In genomic region chr13:40857281-40857818, GRCm38 (mm10) we compare ENCODE assay signal across 25 mouse cellular contexts. TPM values are rescaled to one million over a fixed set of nuclear protein-coding genes. Genes with fewer than 3 reads are reported as not detected.
DNase-seq lines count a peak whose midpoint lies in the region; ATAC-seq and TF ChIP-seq lines count a peak whose summit lies in the region.
"Had no signal": no experiment of that assay in that cellular context is flagged by ENCODE, and none has a peak within 500 bp of the region (broad histone marks: within the 10 kb centered on the region; RNA-seq: fewer than 3 reads in every experiment).

No protein-coding gene starts in this region.

- no peak overlapping the region for H3K4me3 ChIP-seq in liver, adult 2 months (ENCODE audit: insufficient read depth, low read depth, low read length)
- H3K4me3 ChIP-seq in liver, postnatal 0 days (ENCODE audit: low read depth, low read length) = no peak overlapping the region
- no peak overlapping the region for H3K4me3 ChIP-seq in lung, adult 2 months (replicated peaks; ENCODE audit: extremely low read depth, low read depth, low read length)
- H3K4me3 ChIP-seq in brown adipose tissue, adult 24 weeks (ENCODE audit: insufficient read depth, low read depth, low read length) = no peak overlapping the region
- H3K4me3 ChIP-seq: embryonic facial prominence, embryonic 10.5 days; embryonic facial prominence, embryonic 12.5 days; forebrain, embryonic 13.5 days; forebrain, embryonic 15.5 days had no signal

- peak overlapping the region; percentile 29 for H3K27ac ChIP-seq in liver, adult 2 months (replicated peaks; ENCODE audit: insufficient read depth, low read depth, low read length)
- no peak overlapping the region for H3K27ac ChIP-seq in liver, postnatal 0 days (ENCODE audit: low read depth)
- H3K27ac ChIP-seq in brown adipose tissue, adult 24 weeks (replicated peaks; ENCODE audit: low read depth, low read length) = 0 out of 2 replicates have a peak overlapping the region, but pooled peaks have one; percentile 13
- H3K27ac ChIP-seq: embryonic facial prominence, embryonic 10.5 days; embryonic facial prominence, embryonic 12.5 days; forebrain, embryonic 13.5 days; forebrain, embryonic 15.5 days had no signal

- DNase-seq in liver, adult 2 months (ENCODE audit: extremely low read depth, low read depth, low spot score) = peak; percentile 81
- no peak for DNase-seq in liver, postnatal 0 days
- peak; percentile 34 for DNase-seq in lung, postnatal 36 days
- DNase-seq in lung, adult 2 months = no peak
- DNase-seq in urinary bladder, postnatal 10 days (ENCODE audit: low spot score) = no peak
- DNase-seq: adrenal gland, adult 8-10 months; adrenal gland, postnatal 14 days; adrenal gland, postnatal 36 days; B cell, adult 2 months; cerebellum, adult 11-12 months; cerebellum, adult 2 months; cerebellum, adult 9-10 months; cerebellum, postnatal 10 days; cerebellum, postnatal 25 days; forebrain, postnatal 0 days had no signal

- no peak overlapping the region for H3K4me2 ChIP-seq in liver, postnatal 0 days (ENCODE audit: low read depth, low read length)
- H3K4me2 ChIP-seq: embryonic facial prominence, embryonic 12.5 days; forebrain, embryonic 13.5 days; forebrain, embryonic 15.5 days had no signal

- WGBS in liver, adult 2 months = 24% methylated on average over 13 of the region's 13 CpGs
- WGBS in liver, postnatal 0 days (ENCODE audit: insufficient replicate concordance) = 47% methylated on average over 13 of the region's 13 CpGs
- 43% methylated on average over 13 of the region's 13 CpGs for WGBS in lung, adult 2 months

- H3K79me2 ChIP-seq in liver, adult 2 months (ENCODE audit: control insufficient read depth, insufficient read depth, low read length) = peaks cover 8% of the 10 kb centered on the region; the same call in 1 of the 2 replicates

- TF ChIP-seq POLR2A in liver, adult 2 months (IDR thresholded peaks at IDR 0.05; ENCODE audit: extremely low read depth, insufficient read depth, low read length) = no peak
- no peak for TF ChIP-seq POLR2A in lung, adult 2 months (IDR thresholded peaks at IDR 0.05; ENCODE audit: borderline replicate concordance, extremely low read depth, low read depth, low read length)

- H3K4me1 ChIP-seq in liver, adult 2 months (ENCODE audit: control insufficient read depth, insufficient read depth, low read length) = peaks cover 27% of the 10 kb centered on the region
- peaks cover 25% of the 10 kb centered on the region for H3K4me1 ChIP-seq in liver, postnatal 0 days (ENCODE audit: insufficient read depth)
- H3K4me1 ChIP-seq in lung, adult 2 months (ENCODE audit: control insufficient read depth, insufficient read depth, low read length) = peaks cover 2% of the 10 kb centered on the region; the same call in 1 of the 2 replicates
- peaks cover 2% of the 10 kb centered on the region; the same call in 1 of the 2 replicates for H3K4me1 ChIP-seq in brown adipose tissue, adult 24 weeks (ENCODE audit: control insufficient read depth, insufficient read depth, insufficient read length, low read length)
- H3K4me1 ChIP-seq: embryonic facial prominence, embryonic 12.5 days had no signal

- ATAC-seq in liver, postnatal 0 days = no peak
- ATAC-seq: activated CD4-positive, CD25-positive, alpha-beta regulatory T cell, adult 4 months; CD4-positive, CD25-positive, alpha-beta regulatory T cell, adult 4 months; forebrain, embryonic 13.5 days; forebrain, embryonic 15.5 days; forebrain, postnatal 0 days; Patski had no signal

- no peaks in the 10 kb centered on the region for H3K9me3 ChIP-seq in liver, postnatal 0 days (ENCODE audit: low read length)
- H3K9me3 ChIP-seq: embryonic facial prominence, embryonic 10.5 days; embryonic facial prominence, embryonic 12.5 days; forebrain, embryonic 13.5 days; forebrain, embryonic 15.5 days; G1E had no signal

- no peak overlapping the region for H3K9ac ChIP-seq in liver, adult 2 months (ENCODE audit: low read depth, low read length)
- H3K9ac ChIP-seq in liver, postnatal 0 days (replicated peaks) = no peak overlapping the region
- H3K9ac ChIP-seq: embryonic facial prominence, embryonic 12.5 days; forebrain, embryonic 13.5 days; forebrain, embryonic 15.5 days; forebrain, postnatal 0 days had no signal

- TF ChIP-seq EP300 in liver, postnatal 0 days (IDR thresholded peaks at IDR 0.05; ENCODE audit: low read depth) = no peak

- no peaks in the 10 kb centered on the region for H3K36me3 ChIP-seq in liver, adult 2 months (ENCODE audit: control insufficient read depth, insufficient read depth, low read length)
- H3K36me3 ChIP-seq in liver, postnatal 0 days (replicated peaks; ENCODE audit: insufficient read depth, low read length) = no peaks in the 10 kb centered on the region
- H3K36me3 ChIP-seq: embryonic facial prominence, embryonic 10.5 days; embryonic facial prominence, embryonic 12.5 days; forebrain, embryonic 15.5 days; G1E had no signal

- H3K27me3 ChIP-seq in liver, adult 2 months (ENCODE audit: control insufficient read depth, insufficient read depth, low read length) = no peaks in the 10 kb centered on the region
- no peaks in the 10 kb centered on the region for H3K27me3 ChIP-seq in liver, postnatal 0 days (ENCODE audit: insufficient read depth, low read length)
- H3K27me3 ChIP-seq: CH12.LX; embryonic facial prominence, embryonic 12.5 days; forebrain, embryonic 13.5 days; forebrain, embryonic 15.5 days; Patski had no signal

- no peak for TF ChIP-seq CTCF in liver, adult 2 months (IDR thresholded peaks at IDR 0.05; ENCODE audit: low read depth, low read length)
- TF ChIP-seq CTCF in liver, postnatal 0 days (IDR thresholded peaks at IDR 0.05; ENCODE audit: low read depth) = no peak
- TF ChIP-seq CTCF in lung, adult 2 months (IDR thresholded peaks at IDR 0.05; ENCODE audit: insufficient read depth, low read length) = no peak

RNA-seq across cellular contexts. Expression of gene Gcnt2, which starts 2.2 kb away (rescaled TPM):
- 14.7 and 18.1 TPM in 2 replicates for total RNA-seq in liver, adult 2 months (2014; rRNA removed)
- 2.8 and 3.5 TPM in 2 replicates for polyA plus RNA-seq in liver, adult 2 months (2012; rRNA removed)
- polyA plus RNA-seq in liver, postnatal 0 days (2015; fragmentation: Nextera tagmentation; extraction: Ambion mirVana) = 2.5 and 3.3 TPM in 2 replicates
- 12.5 and 17.5 TPM in 2 replicates for polyA plus RNA-seq in lung, adult 2 months (2012; rRNA removed)
- polyA plus RNA-seq in brown adipose tissue, adult 24 weeks (2012; ENCODE audit: insufficient read depth, insufficient read length, missing spikeins) = 5.3 and 7.0 TPM in 2 replicates
- total RNA-seq: CH12.LX had no signal
- polyA plus RNA-seq: G1E had no signal

Comparison
In these comparisons a context has a peak if more than half of its experiments do, and no peak if none do; other contexts are left out.
1. DNase-seq: peak in liver, adult 2 months (single experiment) and lung, postnatal 36 days (single experiment); none in liver, postnatal 0 days (single experiment), lung, adult 2 months (single experiment) and urinary bladder, postnatal 10 days (single experiment).